Mouse (Mus musculus): ENCODE results near the gene Ehd4.

DNA sequence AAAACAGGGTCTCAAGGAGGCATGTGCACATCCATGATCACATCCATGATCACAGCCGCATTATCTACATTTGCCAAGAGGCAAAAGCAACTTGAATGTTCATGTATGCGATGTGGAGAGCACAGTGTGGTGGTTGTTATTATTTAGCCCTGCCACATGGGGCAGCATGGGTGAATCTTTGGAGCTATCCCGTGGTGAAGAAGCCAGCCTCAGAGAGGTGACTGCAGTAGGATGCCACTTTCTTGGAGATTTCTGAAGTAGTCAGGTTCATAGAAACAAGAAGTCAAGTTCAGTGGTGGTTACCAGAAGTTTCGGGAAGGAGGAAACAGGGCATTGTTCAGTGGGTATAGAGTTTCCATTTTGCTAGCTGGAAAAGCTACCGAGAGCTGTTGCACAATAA, 3.6 kb upstream of the Ehd4 start:
- TF ChIP-seq CTCF (IDR thresholded peaks at IDR 0.05; ENCODE audit: low read depth, low read length) (peak; percentile 22), EP300 (IDR thresholded peaks at IDR 0.05; ENCODE audit: insufficient read depth, low read depth, low read length) (no peak), POLR2A (IDR thresholded peaks at IDR 0.05; ENCODE audit: insufficient read depth, low read length) (no peak)

All from ES-Bruce4 (cell line).